Mouse (Mus musculus) midbrain, embryonic 16.5 days (tissue): ENCODE measurements around the gene Elovl2. TPM values are rescaled to one million over a fixed set of nuclear protein-coding genes. Genes with fewer than 3 reads are reported as not detected.
A peak's percentile ranks its signal among the peaks of the same experiment; 100 is the strongest.
"Not testable (repeated sequence)": the region's sequence is repeated elsewhere in the genome, so short reads cannot be mapped to it uniquely, and the experiment has no call there.

ENCODE experiments used
- ATAC-seq: fragments of 200-750 bp; cut with Nextera tagmentation; 2 replicates; pipeline ENCODE4 v1.8.0; 2017; ENCODE audit warnings: moderate TSS enrichment
- H3K27ac ChIP-seq: fragments of 300-500 bp; sonication (generic); 2 replicates; pipeline ENCODE4 v1.5.1; 2014; ENCODE audit warnings: mild to moderate bottlenecking, low read length, mixed read lengths
- H3K27me3 ChIP-seq: fragments of 300-500 bp; sonication (generic); 2 replicates; pipeline ENCODE4 v1.6.1; 2014; ENCODE audit warnings: low read depth, low read length, mixed read lengths; ENCODE audit not compliant: control insufficient read depth, insufficient read depth
- H3K36me3 ChIP-seq: fragments of 300-500 bp; sonication (generic); 2 replicates; pipeline ENCODE4 v1.6.1; 2014; ENCODE audit warnings: mild to moderate bottlenecking, low read length, moderate library complexity, mixed read lengths; ENCODE audit not compliant: control insufficient read depth, insufficient read depth
- H3K4me1 ChIP-seq: fragments of 300-500 bp; sonication (generic); 2 replicates; pipeline ENCODE4 v1.6.1; 2014; ENCODE audit warnings: mild to moderate bottlenecking, low read length, mixed read lengths; ENCODE audit not compliant: control insufficient read depth, insufficient read depth
- H3K4me2 ChIP-seq: fragments of 300-500 bp; sonication (generic); 2 replicates; pipeline ENCODE4 v1.6.1; 2014; ENCODE audit warnings: mild to moderate bottlenecking, low read length, mixed read lengths
- H3K4me3 ChIP-seq: fragments of 300-500 bp; sonication (generic); 2 replicates; pipeline ENCODE4 v1.5.1; 2014; ENCODE audit warnings: low read depth, mild to moderate bottlenecking, low read length, moderate library complexity, mixed read lengths
- H3K9ac ChIP-seq: fragments of 300-500 bp; sonication (generic); 2 replicates; pipeline ENCODE4 v1.6.1; 2014; ENCODE audit warnings: low read depth, low read length, mixed read lengths
- H3K9me3 ChIP-seq: fragments of 300-500 bp; sonication (generic); replicated peaks from 2 replicates; pipeline ENCODE4 v1.6.1; 2014; ENCODE audit warnings: mild to moderate bottlenecking, low read length, mixed read lengths; ENCODE audit not compliant: control insufficient read depth, poor library complexity, severe bottlenecking
- WGBS: fragments of 180-500 bp; shearing (Covaris S2); extraction: QIAGEN DNeasy Blood & Tissue Kit; methylation state at CpG from one replicate; pipeline ENCODE4 v1.1.7; 2014; 5-methylcytosine and 5-hydroxymethylcytosine counted together
- polyA plus RNA-seq: library from polyadenylated mRNA; unstranded; fragments of >200 nt; fragmentation: Nextera tagmentation; extraction: Ambion mirVana; gene quantifications from 2 replicates; pipeline ENCODE4 v1.2.1, GENCODE M21; 2015

Gene Elovl2
- polyA plus RNA-seq = 40.9 and 42.3 TPM in 2 replicates

- H3K4me3 ChIP-seq = peak within 1 kb of the TSS; percentile 85
- H3K4me1 ChIP-seq = peaks cover 9% of the 10 kb centered on the region
- no peaks in the 10 kb centered on the region for H3K36me3 ChIP-seq
- H3K27ac ChIP-seq = peak within 1 kb of the TSS; percentile 76
- peak within 1 kb of the TSS; percentile 44 for H3K4me2 ChIP-seq
- peak; percentile 96 for ATAC-seq
- WGBS = 2% methylated on average over 45 of the region's 77 CpGs
- H3K9me3 ChIP-seq = peaks cover 16% of the 10 kb centered on the region
- H3K27me3 ChIP-seq = no peaks in the 10 kb centered on the region
- H3K9ac ChIP-seq = peak within 1 kb of the TSS; percentile 77
Measured at GRCm38 (mm10) chr13:41220304-41220834, at the start of gene Elovl2. Gene Elovl2 (minus strand): TSS chr13:41220405.

GRCm38 (mm10) chr13:41267827-41268408 is 47.7 kb upstream of the Elovl2 start:
- no peak overlapping the region for H3K27ac ChIP-seq
- no peaks in the 10 kb centered on the region for H3K27me3 ChIP-seq
- H3K9ac ChIP-seq = no peak overlapping the region
- no peak overlapping the region for H3K4me2 ChIP-seq
- WGBS = 19% methylated on average over 7 of the region's 7 CpGs
- no peaks in the 10 kb centered on the region for H3K36me3 ChIP-seq
- H3K4me3 ChIP-seq = no peak overlapping the region
- no peak for ATAC-seq
- H3K4me1 ChIP-seq = no peaks in the 10 kb centered on the region
- no peaks in the 10 kb centered on the region for H3K9me3 ChIP-seq

DNA sequence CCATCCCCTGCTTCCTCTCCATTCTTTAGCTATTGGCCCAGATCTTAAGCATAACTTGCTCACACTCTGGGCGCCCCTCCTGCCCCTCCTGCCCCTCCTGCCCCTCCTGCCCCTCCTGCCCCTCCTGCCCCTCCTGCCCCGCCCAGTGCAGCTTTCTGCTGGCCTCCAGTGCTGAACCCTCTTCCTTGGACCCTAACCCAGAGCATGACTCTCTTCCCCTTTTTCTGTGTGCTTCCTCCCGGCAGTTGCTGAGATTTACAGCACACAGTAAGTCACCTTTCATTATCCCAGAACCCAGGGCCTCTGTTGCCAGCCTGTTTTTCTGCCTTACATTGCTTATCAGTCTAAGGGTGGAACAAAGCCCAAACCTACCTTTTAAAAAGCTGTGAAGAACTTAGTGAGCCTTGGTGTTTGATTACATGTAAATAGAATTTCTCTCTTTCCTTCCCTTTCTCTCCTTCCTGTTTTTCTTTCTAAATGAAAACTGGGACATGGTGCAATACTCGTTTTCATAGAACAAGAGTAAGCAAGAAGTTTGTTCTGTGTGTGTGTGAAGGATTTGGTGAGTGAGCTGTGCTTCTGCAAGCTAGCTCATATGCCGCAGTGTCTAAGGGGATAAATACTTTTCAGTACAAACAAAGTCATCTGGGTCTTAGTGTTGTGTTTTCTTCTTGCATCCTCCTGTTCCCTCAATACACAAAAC is 43.2 kb upstream of the Elovl2 start:
- no peaks in the 10 kb centered on the region for H3K27me3 ChIP-seq
- no peaks in the 10 kb centered on the region for H3K36me3 ChIP-seq
- no peaks in the 10 kb centered on the region for H3K9me3 ChIP-seq
- no peak for ATAC-seq
- no peak overlapping the region for H3K27ac ChIP-seq
- no peak overlapping the region for H3K4me2 ChIP-seq
- no peak overlapping the region for H3K4me3 ChIP-seq
- H3K4me1 ChIP-seq = no peaks in the 10 kb centered on the region
- WGBS = 90% methylated on average over 5 of the region's 5 CpGs
- no peak overlapping the region for H3K9ac ChIP-seq

DNA sequence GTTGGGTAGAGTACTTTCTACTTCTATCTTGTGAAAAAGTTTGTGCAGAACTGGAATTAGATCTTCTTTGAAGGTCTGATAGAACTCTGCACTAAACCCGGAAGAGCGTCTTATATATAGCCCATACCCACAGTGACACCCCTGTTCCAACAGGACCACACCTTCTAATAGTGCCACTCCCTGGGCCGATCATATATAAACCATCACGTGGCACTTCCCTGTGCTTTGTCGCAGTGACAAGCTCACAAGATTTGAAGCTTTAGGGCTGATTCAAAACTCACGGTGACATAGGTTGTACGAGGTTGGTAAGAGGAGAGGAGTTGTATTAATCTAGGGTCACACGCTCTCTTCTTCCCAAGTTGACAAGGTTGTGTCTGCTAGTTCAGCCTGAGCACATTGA is 41.4 kb upstream of the Elovl2 start:
- not testable (repeated sequence) for H3K36me3 ChIP-seq, H3K9ac ChIP-seq, H3K27me3 ChIP-seq, H3K9me3 ChIP-seq, H3K4me2 ChIP-seq, H3K4me3 ChIP-seq, ATAC-seq, H3K4me1 ChIP-seq, H3K27ac ChIP-seq
- WGBS = 97% methylated on average over 8 of the region's 8 CpGs

DNA sequence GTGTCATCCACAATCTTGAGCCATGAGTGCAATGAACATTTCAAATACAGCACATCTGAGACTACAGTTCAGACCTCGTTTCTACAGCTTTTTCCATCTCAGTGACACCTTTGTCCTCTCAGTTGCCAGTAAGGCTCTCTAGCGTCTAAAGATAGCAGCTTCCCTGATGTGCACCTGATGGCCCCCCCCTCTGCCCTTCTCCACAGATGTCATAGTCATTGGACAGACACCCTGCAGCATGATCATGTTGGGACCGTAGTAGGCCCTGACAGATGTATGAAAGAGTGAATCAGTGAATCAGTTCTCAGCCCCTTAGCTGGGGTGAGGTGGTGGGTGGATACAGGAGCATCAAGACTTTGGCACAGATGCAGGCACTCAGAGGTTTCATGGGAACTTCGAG is 37.6 kb upstream of the Elovl2 start:
- 84% methylated on average over 4 of the region's 4 CpGs for WGBS
- H3K4me2 ChIP-seq = no peak overlapping the region

GRCm38 (mm10) chr13:41256962-41257361 is 36.8 kb upstream of the Elovl2 start:
- 96% methylated on average over 3 of the region's 3 CpGs for WGBS

More for the DNA sequence above, 37.6 kb upstream of the Elovl2 start:
- H3K27me3 ChIP-seq = no peaks in the 10 kb centered on the region
- no peak overlapping the region for H3K4me3 ChIP-seq
- no peaks in the 10 kb centered on the region for H3K36me3 ChIP-seq
- no peaks in the 10 kb centered on the region for H3K4me1 ChIP-seq
- no peak overlapping the region for H3K27ac ChIP-seq
- ATAC-seq = no peak
- no peaks in the 10 kb centered on the region for H3K9me3 ChIP-seq
- H3K9ac ChIP-seq = no peak overlapping the region

GRCm38 (mm10) chr13:41256126-41256525 is 35.9 kb upstream of the Elovl2 start:
- ATAC-seq = no peak
- Histone ChIP-seq H3K9ac (no peak overlapping the region), H3K36me3 (no peaks in the 10 kb centered on the region), H3K4me3 (no peak overlapping the region), H3K27me3 (no peaks in the 10 kb centered on the region), H3K27ac (no peak overlapping the region), H3K9me3 (no peaks in the 10 kb centered on the region), H3K4me1 (peaks cover 9% of the 10 kb centered on the region), H3K4me2 (no peak overlapping the region)
- 51% methylated on average over 5 of the region's 5 CpGs for WGBS

More at GRCm38 (mm10) chr13:41256962-41257361, 36.8 kb upstream of the Elovl2 start:
- no peaks in the 10 kb centered on the region for H3K27me3 ChIP-seq
- H3K36me3 ChIP-seq = no peaks in the 10 kb centered on the region
- H3K9ac ChIP-seq = no peak overlapping the region
- no peak overlapping the region for H3K4me2 ChIP-seq
- no peak for ATAC-seq
- peaks cover 2% of the 10 kb centered on the region; the same call in 1 of the 2 replicates for H3K4me1 ChIP-seq
- no peak overlapping the region for H3K4me3 ChIP-seq
- no peaks in the 10 kb centered on the region for H3K9me3 ChIP-seq
- no peak overlapping the region for H3K27ac ChIP-seq

DNA sequence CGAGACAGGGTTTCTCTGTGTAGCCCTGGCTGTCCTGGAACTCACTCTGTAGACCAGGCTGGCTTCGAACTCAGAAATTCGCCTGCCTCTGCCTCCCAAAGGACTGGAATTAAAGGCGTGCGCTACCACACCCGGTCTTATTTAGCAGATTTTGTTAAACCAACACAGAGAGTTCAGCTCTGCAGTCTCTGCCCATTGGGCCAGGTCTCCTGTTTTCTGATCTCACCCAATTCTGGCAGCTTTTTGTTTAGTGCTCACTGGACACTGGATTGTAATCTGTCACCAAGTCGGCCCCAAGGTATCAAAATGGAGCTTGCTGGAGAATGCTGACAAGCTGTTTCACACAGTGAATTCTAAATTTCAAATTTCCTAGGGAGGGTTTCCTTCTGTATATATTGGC is 32.5 kb upstream of the Elovl2 start:
- no peak for ATAC-seq
- H3K9ac ChIP-seq = no peak overlapping the region
- H3K27ac ChIP-seq = no peak overlapping the region
- H3K4me3 ChIP-seq = no peak overlapping the region
- no peaks in the 10 kb centered on the region for H3K27me3 ChIP-seq
- no peak overlapping the region for H3K4me2 ChIP-seq
- WGBS = 93% methylated on average over 7 of the region's 7 CpGs
- H3K9me3 ChIP-seq = no peaks in the 10 kb centered on the region
- H3K36me3 ChIP-seq = no peaks in the 10 kb centered on the region
- H3K4me1 ChIP-seq = peaks cover 13% of the 10 kb centered on the region

GRCm38 (mm10) chr13:41252141-41252540 is 31.9 kb upstream of the Elovl2 start:
- Histone ChIP-seq H3K4me2 (peak overlapping the region; percentile 8; the same call in 1 of the 2 replicates), H3K27me3 (no peaks in the 10 kb centered on the region), H3K4me3 (no peak overlapping the region), H3K27ac (no peak overlapping the region), H3K36me3 (no peaks in the 10 kb centered on the region), H3K9me3 (no peaks in the 10 kb centered on the region), H3K4me1 (peaks cover 13% of the 10 kb centered on the region), H3K9ac (no peak overlapping the region)
- no peak for ATAC-seq
- WGBS = 86% methylated on average over 6 of the region's 6 CpGs
